Mouse (Mus musculus): ENCODE data around the gene Ticam1.
A peak's percentile ranks its signal among the peaks of the same experiment; 100 is the strongest.
"Not testable (repeated sequence)": the region's sequence is repeated elsewhere in the genome, so short reads cannot be mapped to it uniquely, and the experiment has no call there.

Gene Ticam1

GRCm38 (mm10) chr17:56264020-56264419 is 12.6 kb downstream of the Ticam1 start:
- peak; percentile 90 for DNase-seq (ENCODE audit: low read depth, low spot score)

- DNase-seq (ENCODE audit: low read depth, low spot score) = no peak
Measured at GRCm38 (mm10) chr17:56262645-56263094, 13.9 kb downstream of the Ticam1 start.

GRCm38 (mm10) chr17:56261166-56261565 is 15.4 kb downstream of the Ticam1 start:
- DNase-seq (ENCODE audit: low read depth, low spot score) = no peak

- DNase-seq (ENCODE audit: low read depth, low spot score) = no peak
Measured at GRCm38 (mm10) chr17:56259301-56260037, 17.1 kb downstream of the Ticam1 start.

GRCm38 (mm10) chr17:56258812-56259211 is 17.8 kb downstream of the Ticam1 start:
- not testable (repeated sequence) for DNase-seq (ENCODE audit: low read depth, low spot score)

GRCm38 (mm10) chr17:56258269-56258668 is 18.3 kb downstream of the Ticam1 start:
- not testable (repeated sequence) for DNase-seq (ENCODE audit: low read depth, low spot score)

GRCm38 (mm10) chr17:56257181-56257894 is 19.2 kb downstream of the Ticam1 start:
- DNase-seq (ENCODE audit: low read depth, low spot score) = peak; percentile 41

- DNase-seq (ENCODE audit: low read depth, low spot score) = peak; percentile 97
Measured at GRCm38 (mm10) chr17:56256239-56256881, 20.2 kb downstream of the Ticam1 start, which contains the start of gene Fem1a. Gene Fem1a (plus strand): TSS chr17:56256810.

GRCm38 (mm10) chr17:56255863-56256238 is 20.7 kb downstream of the Ticam1 start:
- peak; percentile 99 for DNase-seq (ENCODE audit: low read depth, low spot score)

- peak; percentile 49 for DNase-seq (ENCODE audit: low read depth, low spot score)
Measured at GRCm38 (mm10) chr17:56255429-56255828, 21.2 kb downstream of the Ticam1 start.

GRCm38 (mm10) chr17:56254695-56255094 is 21.9 kb downstream of the Ticam1 start:
- no peak for DNase-seq (ENCODE audit: low read depth, low spot score)

- DNase-seq (ENCODE audit: low read depth, low spot score) = peak; percentile 87
Measured at GRCm38 (mm10) chr17:56251136-56251829, 25.3 kb downstream of the Ticam1 start.

GRCm38 (mm10) chr17:56245608-56246007 is 31.0 kb downstream of the Ticam1 start:
- DNase-seq (ENCODE audit: low read depth, low spot score) = no peak

GRCm38 (mm10) chr17:56241541-56242401 is 34.8 kb downstream of the Ticam1 start:
- DNase-seq (ENCODE audit: low read depth, low spot score) = peak; percentile 88

GRCm38 (mm10) chr17:56233818-56234469 is 42.6 kb downstream of the Ticam1 start:
- no peak for DNase-seq (ENCODE audit: low read depth, low spot score)

- DNase-seq (ENCODE audit: low read depth, low spot score) = no peak
Measured at GRCm38 (mm10) chr17:56233389-56233788, 43.2 kb downstream of the Ticam1 start.

GRCm38 (mm10) chr17:56229943-56230342 is 46.6 kb downstream of the Ticam1 start:
- no peak for DNase-seq (ENCODE audit: low read depth, low spot score)

GRCm38 (mm10) chr17:56226566-56226965 is 50.0 kb downstream of the Ticam1 start:
- DNase-seq (ENCODE audit: low read depth, low spot score) = no peak

GRCm38 (mm10) chr17:56224916-56225315 is 51.7 kb downstream of the Ticam1 start:
- no peak for DNase-seq (ENCODE audit: low read depth, low spot score)

GRCm38 (mm10) chr17:56219805-56220204 is 56.8 kb downstream of the Ticam1 start:
- no peak for DNase-seq (ENCODE audit: low read depth, low spot score)

Measured in CD4-positive, CD25-positive, alpha-beta regulatory T cell, adult 2 months (primary cell).